Mouse (Mus musculus) MEL (cell line): ENCODE results near the gene Cadm3. TPM values are rescaled to one million over a fixed set of nuclear protein-coding genes. Genes with fewer than 3 reads are reported as not detected.

Source experiments
- DNase-seq: peaks from one replicate; pipeline ENCODE4 v3.0.0; 2011; ENCODE audit warnings: low read depth, low spot score
- H3K27ac ChIP-seq: 2 replicates; pipeline ENCODE4 v1.5.1; 2012; ENCODE audit warnings: low read depth, mild to moderate bottlenecking, control low read depth, low read length, moderate library complexity; ENCODE audit not compliant: control insufficient read depth
- H3K27me3 ChIP-seq, 2 experiments: fragments of 150-350 bp in 1 of 2; sonication (generic) in 1 of 2; 2 replicates each; pipeline ENCODE4 v1.6.1; 2012; ENCODE audit warnings: low read length in 2 of 2, mild to moderate bottlenecking in 2 of 2, improper control_type of control experiment in 1 of 2, moderate library complexity in 1 of 2; ENCODE audit not compliant: insufficient read depth in 2 of 2, control insufficient read depth in 1 of 2
- H3K36me3 ChIP-seq, 2 experiments: 2 replicates each; pipeline ENCODE4 v1.6.1; 2012 to 2014; ENCODE audit warnings: low read length in 2 of 2, improper control_type of control experiment in 1 of 2, inconsistent platforms in 1 of 2, mild to moderate bottlenecking in 1 of 2; ENCODE audit not compliant: insufficient read depth in 2 of 2, control insufficient read depth in 1 of 2
- H3K4me1 ChIP-seq, 2 experiments: fragments of 150-350 bp in 1 of 2; sonication (generic) in 1 of 2; 2 replicates each; pipeline ENCODE4 v1.6.1; 2012; ENCODE audit warnings: low read length in 2 of 2, improper control_type of control experiment in 1 of 2, mild to moderate bottlenecking in 1 of 2; ENCODE audit not compliant: insufficient read depth in 2 of 2, control insufficient read depth in 1 of 2
- H3K4me3 ChIP-seq, 2 experiments: fragments of 150-350 bp in 1 of 2; sonication (generic) in 1 of 2; 2 replicates each; pipeline ENCODE4 v1.5.1; 2012; ENCODE audit warnings: low read depth in 2 of 2, low read length in 2 of 2, mild to moderate bottlenecking in 2 of 2, moderate library complexity in 2 of 2, control low read depth in 1 of 2, improper control_type of control experiment in 1 of 2; ENCODE audit not compliant: control insufficient read depth in 1 of 2, insufficient read depth in 1 of 2
- H3K79me2 ChIP-seq: 2 replicates; pipeline ENCODE4 v1.6.1; 2012; ENCODE audit warnings: mild to moderate bottlenecking, low read length, moderate library complexity; ENCODE audit not compliant: control insufficient read depth, poor library complexity, insufficient read depth
- H3K9ac ChIP-seq: 2 replicates; pipeline ENCODE4 v1.6.1; 2012; ENCODE audit warnings: low read depth, mild to moderate bottlenecking, control low read depth, low read length, moderate library complexity; ENCODE audit not compliant: control insufficient read depth, poor library complexity, severe bottlenecking
- H3K9me3 ChIP-seq: fragments of 150-350 bp; sonication (generic); replicated peaks from 2 replicates; pipeline ENCODE4 v1.6.1; 2012; ENCODE audit warnings: mild to moderate bottlenecking, low read length, improper control_type of control experiment, moderate library complexity; ENCODE audit not compliant: insufficient read depth
- CHD1 ChIP-seq: IDR thresholded peaks from 2 replicates; pipeline ENCODE4 v1.6.1; 2012; ENCODE audit warnings: low read depth, mild to moderate bottlenecking, inconsistent platforms, low read length, improper control_type of control experiment
- CTCF ChIP-seq, 3 experiments: IDR thresholded peaks in 2 of 3; conservative IDR thresholded peaks in 1 of 3; 2 replicates each; pipeline ENCODE4 v1.5.1; 2011 to 2012; ENCODE audit warnings: low read length in 3 of 3, low read depth in 2 of 3, mild to moderate bottlenecking in 2 of 3, improper control_type of control experiment in 1 of 3, inconsistent platforms in 1 of 3, mixed read lengths in 1 of 3, moderate library complexity in 1 of 3; ENCODE audit not compliant: control insufficient read depth in 1 of 3, insufficient read depth in 1 of 3, poor library complexity in 1 of 3, severe bottlenecking in 1 of 3
- MAFK ChIP-seq: IDR thresholded peaks from 2 replicates; pipeline ENCODE4 v1.6.1; 2011; ENCODE audit warnings: low read depth, mild to moderate bottlenecking, low read length, improper control_type of control experiment, borderline replicate concordance
- MEF2A ChIP-seq: IDR thresholded peaks from 2 replicates; pipeline ENCODE4 v1.6.1; 2014; ENCODE audit warnings: low read depth, mild to moderate bottlenecking, inconsistent platforms, low read length, improper control_type of control experiment; ENCODE audit not compliant: poor library complexity, insufficient replicate concordance, severe bottlenecking; ENCODE audit errors: extremely low read depth
- MYB ChIP-seq: IDR thresholded peaks from 2 replicates; pipeline ENCODE4 v1.6.1; 2011; ENCODE audit warnings: mild to moderate bottlenecking, low read depth, low read length, improper control_type of control experiment
- POLR2AphosphoS2 ChIP-seq: IDR thresholded peaks from 2 replicates; pipeline ENCODE4 v1.6.1; 2011; ENCODE audit warnings: low read length, improper control_type of control experiment
- POLR2AphosphoS5 ChIP-seq: IDR thresholded peaks from 2 replicates; pipeline ENCODE4 v1.6.1; 2012; ENCODE audit warnings: low read depth, borderline replicate concordance, mild to moderate bottlenecking, inconsistent platforms, low read length, moderate library complexity, mixed read lengths
- RAD21 ChIP-seq: IDR thresholded peaks from 2 replicates; pipeline ENCODE4 v1.6.1; 2011; ENCODE audit warnings: mild to moderate bottlenecking, low read depth, low read length, improper control_type of control experiment
- SMC3 ChIP-seq: IDR thresholded peaks from 2 replicates; pipeline ENCODE4 v1.6.1; 2011; ENCODE audit warnings: low read depth, low read length, improper control_type of control experiment
- UBTF ChIP-seq: IDR thresholded peaks from 2 replicates; pipeline ENCODE4 v1.6.1; 2012; ENCODE audit warnings: low read depth, mild to moderate bottlenecking, inconsistent platforms, low read length, improper control_type of control experiment, moderate library complexity, borderline replicate concordance; ENCODE audit not compliant: insufficient read depth
- USF2 ChIP-seq, 2 experiments: IDR thresholded peaks; 2 replicates each; pipeline ENCODE4 v1.6.1; 2011 to 2012; ENCODE audit warnings: improper control_type of control experiment in 2 of 2, low read length in 2 of 2, borderline replicate concordance in 1 of 2, inconsistent platforms in 1 of 2, low read depth in 1 of 2, mild to moderate bottlenecking in 1 of 2; ENCODE audit not compliant: insufficient read depth in 1 of 2
- ZC3H11A ChIP-seq: IDR thresholded peaks from 2 replicates; pipeline ENCODE4 v1.6.1; 2012; ENCODE audit warnings: low read depth, mild to moderate bottlenecking, inconsistent platforms, low read length, improper control_type of control experiment
- ZMIZ1 ChIP-seq: IDR thresholded peaks from 2 replicates; pipeline ENCODE4 v1.6.1; 2012; ENCODE audit warnings: low read depth, mild to moderate bottlenecking, inconsistent platforms, low read length, improper control_type of control experiment, moderate library complexity
- ZNF384 ChIP-seq: IDR thresholded peaks from 2 replicates; pipeline ENCODE4 v1.6.1; 2012; ENCODE audit warnings: low read depth, mild to moderate bottlenecking, inconsistent platforms, low read length, improper control_type of control experiment
- polyA plus RNA-seq, 2 experiments: library from polyadenylated mRNA; stranded (reverse) in 1 of 2; unstranded in 1 of 2; fragments of >175 nt in 1 of 2; fragments of >200 nt in 1 of 2; gene quantifications; 2 replicates each; pipeline versions ENCODE4 v1.2.1 to v1.2.4; 2012; ENCODE audit warnings: low replicate concordance in 2 of 2, low read depth in 1 of 2; ENCODE audit not compliant: insufficient read length in 2 of 2, insufficient read depth in 1 of 2, missing spikeins in 1 of 2
- total RNA-seq: library from RNA; depleted of rRNA; stranded (reverse); fragments of 300-350 nt; gene quantifications from 2 replicates; pipeline ENCODE4 v1.2.3, GENCODE M21; 2012

The Cadm3 gene
- total and polyA plus RNA-seq, 3 experiments: 0.03 to 0.19 TPM; not detected in 1

DNA sequence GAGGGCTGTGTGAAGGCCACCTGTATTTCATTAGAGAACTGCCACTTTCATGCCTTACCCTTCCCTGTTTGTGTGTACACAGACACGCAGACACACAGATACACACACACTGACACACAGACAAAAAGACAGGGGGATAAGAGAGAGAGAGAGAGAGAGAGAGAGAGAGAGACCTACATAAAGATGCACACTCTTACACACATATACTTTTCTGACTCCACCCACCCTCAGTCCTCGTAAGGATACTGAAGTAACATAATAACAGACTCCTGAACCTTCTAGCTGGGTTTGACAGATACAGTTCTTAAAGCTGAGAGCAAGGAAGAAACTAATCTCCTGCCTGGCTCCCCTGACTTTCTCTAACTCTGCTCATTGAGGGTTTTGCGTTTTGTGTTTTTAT, 21.9 kb upstream of the Cadm3 start:
- H3K27ac ChIP-seq: no peak overlapping the region
- DNase-seq: no peak
- TF ChIP-seq ZMIZ1: no peak
- no peak for TF ChIP-seq ZNF384
- TF ChIP-seq POLR2AphosphoS5: no peak
- TF ChIP-seq MEF2A: no peak
- TF ChIP-seq UBTF: no peak
- TF ChIP-seq MYB: no peak
- no peak for TF ChIP-seq POLR2AphosphoS2
- TF ChIP-seq, all 39 proteins: peak for 0
- Histone ChIP-seq H3K4me3 (no peak overlapping the region), H3K4me1 (no peaks in the 10 kb centered on the region; a peak in 1 of 4 replicates), H3K9ac (no peak overlapping the region), H3K79me2 (no peaks in the 10 kb centered on the region), H3K27me3 (no peaks in the 10 kb centered on the region), H3K36me3 (no peaks in the 10 kb centered on the region), H3K9me3 (no peaks in the 10 kb centered on the region)

GRCm38 (mm10) chr1:173381436-173381835, 13.9 kb upstream of the Cadm3 start:
- no peak for TF ChIP-seq USF2 (IDR thresholded peaks at IDR 0.05; ENCODE audit: borderline replicate concordance in 1 of 2, insufficient read depth in 1 of 2, low read depth in 1 of 2, low read length in 2 of 2)
- TF ChIP-seq MAFK: no peak
- TF ChIP-seq, all 39 proteins: peak for 0
- no peak overlapping the region for H3K9ac ChIP-seq
- H3K36me3 ChIP-seq: no peaks in the 10 kb centered on the region; a peak in 1 of 4 replicates
- H3K27ac ChIP-seq: no peak overlapping the region
- no peaks in the 10 kb centered on the region for H3K27me3 ChIP-seq
- no peaks in the 10 kb centered on the region for H3K79me2 ChIP-seq
- DNase-seq: no peak
- H3K4me1 ChIP-seq: peaks cover 0 to 4% of the 10 kb centered on the region in 2 experiments; a peak in 1 of 4 replicates
- H3K9me3 ChIP-seq: no peaks in the 10 kb centered on the region
- no peak overlapping the region for H3K4me3 ChIP-seq

GRCm38 (mm10) chr1:173377380-173378112, 10.1 kb upstream of the Cadm3 start:
- Histone ChIP-seq H3K4me1 (0 out of 4 replicates have a peak, but pooled peaks cover 0 to 4% of the 10 kb centered on the region in 2 experiments), H3K4me3 (no peak overlapping the region)
- peak; percentile 52 for DNase-seq

More at GRCm38 (mm10) chr1:173377380-173378112, 10.1 kb upstream of the Cadm3 start:
- H3K9ac ChIP-seq: no peak overlapping the region
- H3K27ac ChIP-seq: no peak overlapping the region
- no peaks in the 10 kb centered on the region for H3K79me2 ChIP-seq
- TF ChIP-seq SMC3 (peak; percentile 80), CHD1 (no peak), ZC3H11A (peak; percentile 73), CTCF (IDR thresholded peaks at IDR 0.05 in 2 of 3, conservative IDR thresholded peaks at IDR 0.05 in 1 of 3; ENCODE audit: control insufficient read depth in 1 of 3, insufficient read depth in 1 of 3, low read depth in 2 of 3, low read length in 3 of 3, poor library complexity in 1 of 3, severe bottlenecking in 1 of 3) (peak in 2 of 3 experiments; percentile 57 to 78; a peak in 4 of 6 replicates), RAD21 (peak; percentile 67), USF2 (IDR thresholded peaks at IDR 0.05; ENCODE audit: borderline replicate concordance in 1 of 2, insufficient read depth in 1 of 2, low read depth in 1 of 2, low read length in 2 of 2) (no peak)
- H3K27me3 ChIP-seq: no peaks in the 10 kb centered on the region
- no peaks in the 10 kb centered on the region; a peak in 1 of 4 replicates for H3K36me3 ChIP-seq
- no peaks in the 10 kb centered on the region for H3K9me3 ChIP-seq
